Mouse (Mus musculus) liver, adult 2 months (tissue): Measurements from ENCODE around the gene Olfml1.

Experiments used
- CTCF ChIP-seq: fragments of 200-500 bp; IDR thresholded peaks from 2 replicates; pipeline ENCODE4 v1.5.1; 2011; ENCODE audit warnings: low read depth, low read length, control low read depth
- POLR2A ChIP-seq: fragments of 200-500 bp; IDR thresholded peaks from 2 replicates; pipeline ENCODE4 v1.6.1; 2011; ENCODE audit warnings: low read length, control low read depth; ENCODE audit not compliant: insufficient read depth; ENCODE audit errors: extremely low read depth

- no peak for TF ChIP-seq CTCF
- no peak for TF ChIP-seq POLR2A
These were observed 3.5 kb upstream of the Olfml1 start for GRCm38 (mm10) chr7:107563727-107564126.
